Mouse (Mus musculus) heart, embryonic 11.5 days (tissue): ENCODE measurements around the gene Letmd1. TPM values are rescaled to one million over a fixed set of nuclear protein-coding genes. Genes with fewer than 3 reads are reported as not detected.
A peak's percentile ranks its signal among the peaks of the same experiment; 100 is the strongest.

Experiments used
- ATAC-seq: fragments of 200-750 bp; cut with Nextera tagmentation; replicated peaks from 2 replicates; pipeline ENCODE4 v1.8.0; 2017; ENCODE audit warnings: moderate library complexity; ENCODE audit not compliant: insufficient number of reproducible peaks, low FRiP score, low TSS enrichment
- H3K27ac ChIP-seq: fragments of 300-500 bp; sonication (generic); 2 replicates; pipeline ENCODE4 v1.5.1; 2014; ENCODE audit warnings: mild to moderate bottlenecking, low read depth, low read length
- H3K27me3 ChIP-seq: fragments of 300-500 bp; sonication (generic); 2 replicates; pipeline ENCODE4 v1.6.1; 2014; ENCODE audit warnings: mild to moderate bottlenecking, low read length, mixed read lengths; ENCODE audit not compliant: control insufficient read depth, insufficient read depth
- H3K36me3 ChIP-seq: fragments of 300-500 bp; sonication (generic); 2 replicates; pipeline ENCODE4 v1.6.1; 2014; ENCODE audit warnings: mild to moderate bottlenecking, low read length, moderate library complexity, mixed read lengths; ENCODE audit not compliant: control insufficient read depth, insufficient read depth
- H3K4me1 ChIP-seq: fragments of 300-500 bp; sonication (generic); 2 replicates; pipeline ENCODE4 v1.6.1; 2014; ENCODE audit warnings: low read length; ENCODE audit not compliant: control insufficient read depth, insufficient read depth
- H3K4me2 ChIP-seq: fragments of 300-500 bp; sonication (generic); 2 replicates; pipeline ENCODE4 v1.6.1; 2014; ENCODE audit warnings: mild to moderate bottlenecking, moderate library complexity
- H3K4me3 ChIP-seq: fragments of 300-500 bp; sonication (generic); 2 replicates; pipeline ENCODE4 v1.5.1; 2014; ENCODE audit warnings: low read depth, low read length
- H3K9ac ChIP-seq: fragments of 300-500 bp; sonication (generic); 2 replicates; pipeline ENCODE4 v1.6.1; 2014; ENCODE audit warnings: mild to moderate bottlenecking, low read depth, low read length, moderate library complexity
- H3K9me3 ChIP-seq: fragments of 300-500 bp; sonication (generic); replicated peaks from 2 replicates; pipeline ENCODE4 v1.6.1; 2016; ENCODE audit warnings: low read length; ENCODE audit not compliant: control insufficient read depth
- WGBS: fragments of 180-500 bp; shearing (Covaris S2); extraction: QIAGEN DNeasy Blood & Tissue Kit; methylation state at CpG from one replicate; pipeline ENCODE4 v1.1.7; 2014; ENCODE audit not compliant: insufficient replicate concordance; 5-methylcytosine and 5-hydroxymethylcytosine counted together
- polyA plus RNA-seq: library from polyadenylated mRNA; unstranded; fragments of >200 nt; fragmentation: Nextera tagmentation; extraction: Ambion mirVana; gene quantifications from 2 replicates; pipeline ENCODE4 v1.2.1, GENCODE M21; 2014

Gene Letmd1
- polyA plus RNA-seq, 1 experiment from 2014 or later, result 19.3 TPM

- no peaks in the 10 kb centered on the region for H3K36me3 ChIP-seq
- peak overlapping the region; percentile 99 for H3K4me2 ChIP-seq
- H3K27me3 ChIP-seq, result peaks cover 15% of the 10 kb centered on the region
- H3K9ac ChIP-seq, result peak overlapping the region; percentile 69
- 6% methylated on average over 14 of the region's 14 CpGs for WGBS
- H3K9me3 ChIP-seq, result no peaks in the 10 kb centered on the region
- peaks cover 31% of the 10 kb centered on the region for H3K4me1 ChIP-seq
- no peak for ATAC-seq
- H3K4me3 ChIP-seq, result peak overlapping the region; percentile 73
- H3K27ac ChIP-seq, result no peak overlapping the region
These were observed 44.9 kb upstream of the Letmd1 start for GRCm38 (mm10) chr15:100423916-100424315.

DNA sequence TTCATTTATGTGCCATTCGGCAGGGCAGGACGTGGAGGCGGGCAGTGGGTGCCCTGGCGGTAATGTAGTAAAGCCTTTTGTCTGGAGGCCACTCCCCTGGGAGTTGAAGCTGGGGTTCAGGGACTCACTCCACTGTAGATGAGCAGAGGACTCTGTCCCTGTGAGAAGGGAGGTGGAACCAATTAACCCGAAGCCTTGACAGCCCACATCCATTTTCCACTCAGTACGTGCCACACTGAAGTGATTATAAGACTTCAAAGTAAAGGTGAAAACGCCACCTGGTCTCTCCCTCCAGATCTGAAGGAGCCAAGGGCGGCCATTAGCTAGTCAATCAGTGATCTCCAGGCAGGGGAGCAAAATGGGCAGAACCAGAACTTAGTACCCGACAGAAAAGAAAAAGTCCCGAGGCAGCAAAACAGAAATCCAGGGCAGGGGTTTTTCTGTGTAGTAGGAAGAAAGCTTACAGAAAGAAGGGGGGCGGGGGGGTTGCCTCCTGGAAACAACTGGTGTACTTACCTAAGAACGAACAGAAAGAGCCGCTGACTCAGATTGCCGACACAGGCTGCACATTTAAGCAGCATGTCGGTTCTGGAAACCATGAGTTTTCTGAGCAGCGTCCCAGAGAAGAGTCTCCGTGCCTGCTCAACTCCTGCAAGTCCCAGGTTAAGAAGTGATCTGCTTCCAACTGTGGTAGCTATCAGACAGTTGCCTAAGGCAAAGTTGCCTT lies 44.3 kb upstream of the Letmd1 start, which contains the start of gene Slc11a2:
Gene Slc11a2 (minus strand): TSS at position 677 of the 727 bp plus-strand sequence.
- H3K9ac ChIP-seq, result peak within 1 kb of the TSS; percentile 69
- H3K36me3 ChIP-seq, result no peaks in the 10 kb centered on the region
- H3K4me2 ChIP-seq, result peak within 1 kb of the TSS; percentile 99
- peaks cover 25% of the 10 kb centered on the region for H3K4me1 ChIP-seq
- peak within 1 kb of the TSS; percentile 73 for H3K4me3 ChIP-seq
- no peak within 1 kb of the TSS for H3K27ac ChIP-seq
- no peaks in the 10 kb centered on the region for H3K9me3 ChIP-seq
- peaks cover 15% of the 10 kb centered on the region for H3K27me3 ChIP-seq
- WGBS, result 23% methylated on average over 17 of the region's 17 CpGs
- no peak for ATAC-seq

DNA sequence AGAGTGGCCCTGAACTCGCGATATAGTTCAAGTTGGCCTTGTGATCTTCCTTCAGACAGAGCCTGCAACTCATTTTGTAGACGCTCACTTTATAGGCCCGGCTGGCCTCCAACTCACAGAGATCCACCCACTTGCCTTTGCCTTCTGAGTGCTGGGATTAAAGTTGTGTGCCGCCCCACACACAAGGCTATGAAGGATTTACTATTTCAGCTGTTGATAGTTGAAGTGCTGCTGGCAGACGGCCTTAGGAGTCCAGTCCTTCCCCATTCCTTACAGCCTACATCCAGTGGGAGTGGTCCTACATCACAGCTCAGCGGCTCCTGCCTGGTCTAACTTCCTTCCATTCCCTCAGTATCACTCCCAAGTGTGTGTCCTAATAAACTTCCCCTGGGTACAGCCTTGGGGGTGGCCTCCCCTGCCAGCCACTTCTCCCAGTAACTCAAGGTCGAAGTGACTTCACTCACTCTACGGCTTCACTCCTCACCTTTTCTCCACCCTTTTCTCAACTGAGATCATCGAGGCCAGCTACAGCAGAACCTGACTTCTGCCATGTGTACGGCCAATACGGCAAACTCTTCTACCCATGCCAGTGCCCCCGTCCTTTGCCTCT lies 40.4 kb upstream of the Letmd1 start:
- Histone ChIP-seq H3K36me3 (no peaks in the 10 kb centered on the region), H3K4me3 (no peak overlapping the region), H3K9ac (no peak overlapping the region), H3K9me3 (no peaks in the 10 kb centered on the region), H3K27ac (no peak overlapping the region), H3K27me3 (peaks cover 15% of the 10 kb centered on the region), H3K4me1 (peaks cover 5% of the 10 kb centered on the region; the same call in 1 of the 2 replicates), H3K4me2 (no peak overlapping the region)
- 73% methylated on average over 13 of the region's 13 CpGs for WGBS
- ATAC-seq, result no peak

- Histone ChIP-seq H3K36me3 (no peaks in the 10 kb centered on the region), H3K4me1 (no peaks in the 10 kb centered on the region), H3K9ac (no peak overlapping the region), H3K27me3 (peaks cover 3% of the 10 kb centered on the region; the same call in 1 of the 2 replicates), H3K9me3 (no peaks in the 10 kb centered on the region), H3K27ac (no peak overlapping the region), H3K4me3 (no peak overlapping the region), H3K4me2 (no peak overlapping the region)
- 68% methylated on average over 11 of the region's 11 CpGs for WGBS
- ATAC-seq, result no peak
These were observed 38.8 kb upstream of the Letmd1 start for GRCm38 (mm10) chr15:100429959-100430565.

DNA sequence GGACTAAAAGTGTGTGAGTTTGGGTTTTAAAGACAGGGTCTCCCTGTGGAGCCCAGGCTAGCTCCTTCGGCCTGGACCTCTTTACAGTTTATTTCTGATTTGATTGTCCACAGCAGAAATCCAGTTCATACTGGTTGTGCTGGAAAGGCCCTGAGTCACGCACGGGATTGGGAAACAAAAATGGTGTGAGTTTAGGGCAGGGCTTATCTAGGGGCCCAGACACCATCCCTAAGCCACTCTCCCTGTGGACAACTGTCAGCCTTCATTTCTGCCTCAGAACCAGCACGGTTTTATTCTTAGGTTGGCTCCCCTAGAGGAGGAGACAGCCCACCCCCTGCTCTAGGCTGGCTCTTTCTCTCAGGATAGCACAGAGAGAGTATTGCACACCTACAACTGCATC lies 35.6 kb upstream of the Letmd1 start:
- H3K27ac ChIP-seq, result no peak overlapping the region
- H3K9me3 ChIP-seq, result no peaks in the 10 kb centered on the region
- no peak overlapping the region for H3K4me3 ChIP-seq
- no peak overlapping the region for H3K4me2 ChIP-seq
- no peak for ATAC-seq
- H3K4me1 ChIP-seq, result no peaks in the 10 kb centered on the region
- H3K36me3 ChIP-seq, result no peaks in the 10 kb centered on the region
- WGBS, result 52% methylated on average over 4 of the region's 4 CpGs
- H3K9ac ChIP-seq, result no peak overlapping the region
- no peaks in the 10 kb centered on the region for H3K27me3 ChIP-seq

DNA sequence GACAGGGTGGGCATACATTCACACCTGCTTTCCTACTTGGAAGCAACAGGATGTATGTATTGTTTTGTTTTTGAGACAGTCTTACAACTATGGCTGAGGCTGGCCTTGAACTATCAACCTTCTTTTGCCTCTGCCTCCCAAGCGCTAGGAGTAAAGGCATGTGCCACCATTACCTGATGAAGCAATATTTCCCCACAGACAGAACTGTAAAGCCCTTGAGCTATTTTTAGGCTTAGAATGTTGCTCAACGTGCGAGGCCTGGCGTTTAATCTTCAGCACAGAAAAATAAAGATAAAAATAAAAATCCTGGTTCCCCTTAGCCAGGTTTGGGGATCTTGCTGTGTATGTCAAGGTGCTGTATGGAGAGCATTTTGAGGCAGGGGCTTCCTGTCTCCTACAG lies 32.7 kb upstream of the Letmd1 start:
- H3K4me3 ChIP-seq, result no peak overlapping the region
- no peak overlapping the region for H3K9ac ChIP-seq
- no peak for ATAC-seq
- H3K4me2 ChIP-seq, result no peak overlapping the region
- no peaks in the 10 kb centered on the region for H3K36me3 ChIP-seq
- 54% methylated on average over 4 of the region's 4 CpGs for WGBS
- H3K9me3 ChIP-seq, result no peaks in the 10 kb centered on the region
- no peaks in the 10 kb centered on the region for H3K4me1 ChIP-seq
- no peaks in the 10 kb centered on the region for H3K27me3 ChIP-seq
- no peak overlapping the region for H3K27ac ChIP-seq

DNA sequence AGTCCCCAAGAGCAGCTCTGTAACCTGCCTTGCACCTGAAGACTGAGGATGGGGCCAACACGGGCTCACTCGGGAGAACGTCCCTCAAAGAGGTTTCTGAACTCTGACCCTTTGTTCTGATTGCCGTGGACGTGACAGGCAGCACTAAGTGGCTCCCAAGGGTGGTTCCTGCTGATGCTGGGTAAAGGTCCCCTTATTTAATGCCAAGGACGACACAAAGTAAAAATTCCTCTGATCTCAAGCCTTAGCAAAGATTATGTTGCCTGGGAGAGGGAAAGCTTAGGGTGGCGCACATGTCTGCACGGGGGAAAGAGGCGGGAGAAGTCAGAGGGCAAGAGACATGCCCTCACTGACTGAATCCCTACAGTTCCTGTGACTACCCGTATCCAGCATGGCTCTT lies 32.3 kb upstream of the Letmd1 start:
- WGBS, result 71% methylated on average over 10 of the region's 10 CpGs
- Histone ChIP-seq H3K27ac (no peak overlapping the region), H3K4me3 (no peak overlapping the region), H3K9me3 (no peaks in the 10 kb centered on the region), H3K4me2 (no peak overlapping the region), H3K4me1 (no peaks in the 10 kb centered on the region), H3K27me3 (no peaks in the 10 kb centered on the region), H3K9ac (no peak overlapping the region), H3K36me3 (no peaks in the 10 kb centered on the region)
- ATAC-seq, result no peak

- Histone ChIP-seq H3K27ac (peak overlapping the region; percentile 82), H3K9ac (peak overlapping the region; percentile 71), H3K4me1 (no peaks in the 10 kb centered on the region; the same call in 1 of the 2 replicates), H3K9me3 (no peaks in the 10 kb centered on the region), H3K4me3 (peak overlapping the region; percentile 41), H3K36me3 (no peaks in the 10 kb centered on the region), H3K4me2 (peak overlapping the region; percentile 73), H3K27me3 (no peaks in the 10 kb centered on the region)
- ATAC-seq, result peak; percentile 93
- under 1% methylated on average over 20 of the region's 31 CpGs for WGBS
These were observed 25.5 kb upstream of the Letmd1 start for GRCm38 (mm10) chr15:100443126-100443922.
